Mouse (Mus musculus): Measurements from ENCODE around the gene Ehf. TPM values are rescaled to one million over a fixed set of nuclear protein-coding genes. Genes with fewer than 3 reads are reported as not detected.
A peak's percentile ranks its signal among the peaks of the same experiment; 100 is the strongest.

Gene Ehf
- polyA plus RNA-seq, 1 experiment from 2014 or later: 0.20 TPM

DNA sequence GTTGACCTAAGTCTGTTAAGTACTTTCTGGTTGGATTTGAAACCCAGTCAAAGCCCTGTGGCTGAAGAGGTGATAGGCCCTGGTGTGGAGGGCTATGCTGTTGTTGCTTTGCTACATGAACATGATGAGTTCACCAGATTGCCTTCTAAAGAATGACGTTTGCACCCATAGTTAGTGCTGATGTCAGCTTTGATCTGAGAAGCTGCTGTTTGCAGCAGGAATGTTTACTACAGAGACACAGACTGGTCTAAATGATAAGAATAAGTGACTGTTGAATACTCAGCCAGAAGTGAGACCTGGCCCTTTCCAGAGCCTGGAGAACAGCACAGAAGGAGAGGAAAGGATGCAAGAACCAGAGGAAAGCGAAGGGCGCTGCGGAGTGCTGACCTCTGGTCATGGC lies 25.7 kb upstream of the Ehf start:
- Histone ChIP-seq H3K36me3 (replicated peaks) (no peaks in the 10 kb centered on the region), H3K4me1 (replicated peaks) (peaks cover 30% of the 10 kb centered on the region), H3K4me2 (no peak overlapping the region), H3K4me3 (replicated peaks) (no peak overlapping the region), H3K27me3 (no peaks in the 10 kb centered on the region), H3K9me3 (replicated peaks) (no peaks in the 10 kb centered on the region), H3K27ac (replicated peaks) (no peak overlapping the region), H3K9ac (no peak overlapping the region)
- WGBS (ENCODE audit: insufficient replicate concordance): 64% methylated on average over 4 of the region's 4 CpGs
- no peak for ATAC-seq (ENCODE audit: insufficient read depth)

- no peak overlapping the region for H3K27ac ChIP-seq (replicated peaks)
- no peak for ATAC-seq (ENCODE audit: insufficient read depth)
- H3K9ac ChIP-seq: no peak overlapping the region
- H3K9me3 ChIP-seq (replicated peaks): no peaks in the 10 kb centered on the region
- H3K27me3 ChIP-seq: no peaks in the 10 kb centered on the region
- WGBS (ENCODE audit: insufficient replicate concordance): 54% methylated on average over 7 of the region's 7 CpGs
- peaks cover 57% of the 10 kb centered on the region for H3K4me1 ChIP-seq (replicated peaks)
- H3K4me3 ChIP-seq (replicated peaks): no peak overlapping the region
- no peaks in the 10 kb centered on the region for H3K36me3 ChIP-seq (replicated peaks)
- H3K4me2 ChIP-seq: no peak overlapping the region
Observed at GRCm38 (mm10) chr2:103325301-103326048, 22.4 kb upstream of the Ehf start.

- ATAC-seq (ENCODE audit: insufficient read depth): peak; percentile 40; the same call in 1 of the 2 replicates
- Histone ChIP-seq H3K9me3 (replicated peaks) (no peaks in the 10 kb centered on the region), H3K9ac (no peak overlapping the region), H3K4me3 (replicated peaks) (no peak overlapping the region), H3K36me3 (replicated peaks) (no peaks in the 10 kb centered on the region), H3K4me2 (no peak overlapping the region), H3K27ac (replicated peaks) (no peak overlapping the region), H3K4me1 (replicated peaks) (peaks cover 61% of the 10 kb centered on the region), H3K27me3 (no peaks in the 10 kb centered on the region)
- 37% methylated on average over 2 of the region's 2 CpGs for WGBS (ENCODE audit: insufficient replicate concordance)
Observed at GRCm38 (mm10) chr2:103324320-103324719, 21.2 kb upstream of the Ehf start.

- no peaks in the 10 kb centered on the region for H3K27me3 ChIP-seq
- H3K9ac ChIP-seq: no peak overlapping the region
- no peaks in the 10 kb centered on the region for H3K9me3 ChIP-seq (replicated peaks)
- H3K4me2 ChIP-seq: 0 out of 2 replicates have a peak overlapping the region, but pooled peaks have one; percentile 5
- 25% methylated on average over 1 of the region's 1 CpGs for WGBS (ENCODE audit: insufficient replicate concordance)
- H3K27ac ChIP-seq (replicated peaks): peak overlapping the region; percentile 34
- H3K36me3 ChIP-seq (replicated peaks): no peaks in the 10 kb centered on the region
- peaks cover 53% of the 10 kb centered on the region for H3K4me1 ChIP-seq (replicated peaks)
- ATAC-seq (ENCODE audit: insufficient read depth): no peak
- no peak overlapping the region for H3K4me3 ChIP-seq (replicated peaks)
Observed at GRCm38 (mm10) chr2:103322171-103322570, 19.1 kb upstream of the Ehf start.

- Histone ChIP-seq H3K4me1 (replicated peaks) (peaks cover 53% of the 10 kb centered on the region), H3K9me3 (replicated peaks) (no peaks in the 10 kb centered on the region), H3K27ac (replicated peaks) (peak overlapping the region; percentile 34; the same call in 1 of the 2 replicates), H3K9ac (no peak overlapping the region), H3K27me3 (no peaks in the 10 kb centered on the region), H3K4me2 (0 out of 2 replicates have a peak overlapping the region, but pooled peaks have one; percentile 5), H3K4me3 (replicated peaks) (no peak overlapping the region), H3K36me3 (replicated peaks) (no peaks in the 10 kb centered on the region)
- WGBS (ENCODE audit: insufficient replicate concordance): 28% methylated on average over 4 of the region's 4 CpGs
- ATAC-seq (ENCODE audit: insufficient read depth): peak; percentile 85
Observed at GRCm38 (mm10) chr2:103321638-103322037, 18.6 kb upstream of the Ehf start.

DNA sequence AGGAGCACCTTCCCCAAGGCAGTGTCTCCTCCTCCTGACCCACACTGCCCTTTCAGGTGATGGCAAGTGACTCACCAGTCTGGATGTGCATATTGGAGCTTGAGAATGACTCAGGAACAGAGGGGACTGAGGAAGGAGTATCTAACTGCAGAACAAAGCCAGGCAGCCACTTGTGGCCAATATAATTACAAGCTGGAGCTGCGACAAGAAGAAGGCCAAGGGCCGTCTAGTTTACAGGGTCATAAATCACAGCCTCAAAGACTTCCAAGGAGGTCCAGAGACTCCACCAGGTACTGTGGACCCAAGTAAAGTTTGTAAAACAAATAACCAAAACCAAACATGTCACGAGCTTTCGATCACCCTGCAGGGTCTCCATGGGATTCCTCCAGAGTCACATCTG lies 10.9 kb upstream of the Ehf start:
- Histone ChIP-seq H3K4me3 (replicated peaks) (no peak overlapping the region), H3K9me3 (replicated peaks) (no peaks in the 10 kb centered on the region), H3K27me3 (peaks cover 12% of the 10 kb centered on the region), H3K36me3 (replicated peaks) (no peaks in the 10 kb centered on the region), H3K4me2 (no peak overlapping the region), H3K9ac (no peak overlapping the region), H3K4me1 (replicated peaks) (no peaks in the 10 kb centered on the region), H3K27ac (replicated peaks) (no peak overlapping the region)
- 61% methylated on average over 4 of the region's 4 CpGs for WGBS (ENCODE audit: insufficient replicate concordance)
- ATAC-seq (ENCODE audit: insufficient read depth): no peak

GRCm38 (mm10) chr2:103312640-103313039 lies 9.6 kb upstream of the Ehf start:
- Histone ChIP-seq H3K9ac (no peak overlapping the region), H3K36me3 (replicated peaks) (no peaks in the 10 kb centered on the region), H3K4me3 (replicated peaks) (no peak overlapping the region), H3K9me3 (replicated peaks) (no peaks in the 10 kb centered on the region), H3K27me3 (peaks cover 12% of the 10 kb centered on the region), H3K4me2 (no peak overlapping the region), H3K4me1 (replicated peaks) (no peaks in the 10 kb centered on the region), H3K27ac (replicated peaks) (no peak overlapping the region)
- no peak for ATAC-seq (ENCODE audit: insufficient read depth)
- WGBS (ENCODE audit: insufficient replicate concordance): 35% methylated on average over 4 of the region's 4 CpGs

DNA sequence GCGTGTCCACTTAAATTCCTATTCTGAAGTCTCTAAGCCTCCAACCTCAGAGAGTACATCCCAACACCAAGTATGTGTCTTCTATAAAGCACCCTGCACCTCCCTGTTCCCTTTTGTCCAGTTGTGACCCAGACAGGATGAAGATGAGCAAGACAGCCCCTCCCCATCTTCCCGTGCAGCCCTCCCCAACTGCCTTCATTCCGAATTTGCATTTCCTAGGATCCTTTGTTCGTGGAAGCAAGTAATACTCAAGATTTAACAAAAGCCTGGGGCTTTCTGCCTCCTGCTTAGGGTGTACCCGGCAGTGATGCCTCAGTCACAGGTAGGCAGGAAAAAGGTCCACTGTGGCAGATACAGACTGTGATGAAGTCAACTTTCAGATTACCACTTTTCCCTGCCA lies 7.6 kb upstream of the Ehf start:
- Histone ChIP-seq H3K9me3 (replicated peaks) (no peaks in the 10 kb centered on the region), H3K4me2 (no peak overlapping the region), H3K27ac (replicated peaks) (no peak overlapping the region), H3K4me1 (replicated peaks) (no peaks in the 10 kb centered on the region; the same call in 1 of the 2 replicates), H3K36me3 (replicated peaks) (no peaks in the 10 kb centered on the region), H3K9ac (no peak overlapping the region), H3K27me3 (peaks cover 12% of the 10 kb centered on the region), H3K4me3 (replicated peaks) (no peak overlapping the region)
- no peak for ATAC-seq (ENCODE audit: insufficient read depth)
- WGBS (ENCODE audit: insufficient replicate concordance): 48% methylated on average over 5 of the region's 5 CpGs

DNA sequence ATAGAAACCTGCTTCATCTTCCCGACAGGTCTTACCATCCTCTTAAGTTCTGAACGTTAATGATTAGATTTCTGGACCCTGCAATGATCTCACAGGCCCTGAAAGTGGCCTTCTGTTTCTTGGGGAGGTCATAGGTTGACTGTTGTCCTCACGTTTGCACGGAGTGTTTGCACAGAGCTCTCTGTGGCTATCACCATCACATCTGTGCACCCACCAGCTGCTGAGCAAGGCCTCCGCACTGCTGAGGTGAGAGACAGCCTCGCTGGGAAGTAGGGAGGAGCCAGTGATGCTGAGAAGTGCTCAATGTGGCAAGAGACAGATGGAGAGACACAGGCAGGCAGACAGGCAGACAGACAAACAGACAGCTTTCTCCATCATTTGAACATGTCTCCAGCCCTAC lies 3.6 kb upstream of the Ehf start:
- Histone ChIP-seq H3K27ac (replicated peaks) (no peak overlapping the region), H3K9me3 (replicated peaks) (no peaks in the 10 kb centered on the region), H3K4me1 (replicated peaks) (peaks cover 26% of the 10 kb centered on the region), H3K4me2 (no peak overlapping the region), H3K4me3 (replicated peaks) (no peak overlapping the region), H3K9ac (no peak overlapping the region), H3K27me3 (peaks cover 12% of the 10 kb centered on the region; the same call in 1 of the 2 replicates), H3K36me3 (replicated peaks) (no peaks in the 10 kb centered on the region)
- WGBS (ENCODE audit: insufficient replicate concordance): 37% methylated on average over 6 of the region's 6 CpGs
- ATAC-seq (ENCODE audit: insufficient read depth): no peak

DNA sequence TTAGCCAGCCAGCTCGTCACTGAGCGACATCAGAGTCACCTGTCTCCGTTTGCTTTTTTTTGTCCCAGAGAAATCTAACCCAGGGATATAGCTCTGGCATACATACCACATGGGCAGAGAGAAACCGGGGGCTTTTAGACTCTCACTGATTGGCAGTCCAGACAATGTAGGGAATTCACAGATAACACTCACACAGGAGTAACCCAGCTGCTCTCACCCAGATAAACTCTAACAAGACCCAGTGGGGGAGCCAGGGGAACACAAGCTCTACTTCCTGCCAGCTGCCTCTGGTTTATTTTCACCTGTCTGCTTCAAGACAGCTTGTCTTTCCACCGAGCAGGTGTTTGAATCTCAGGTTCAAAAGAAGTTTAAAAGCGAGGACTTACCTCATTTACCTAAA lies 409 bp downstream of the Ehf start:
- ATAC-seq (ENCODE audit: insufficient read depth): peak; percentile 46; the same call in 1 of the 2 replicates
- Histone ChIP-seq H3K27me3 (no peaks in the 10 kb centered on the region), H3K4me1 (replicated peaks) (peaks cover 54% of the 10 kb centered on the region), H3K9me3 (replicated peaks) (no peaks in the 10 kb centered on the region), H3K9ac (no peak overlapping the region), H3K27ac (replicated peaks) (no peak overlapping the region), H3K4me3 (replicated peaks) (no peak overlapping the region), H3K4me2 (peak overlapping the region; percentile 15; the same call in 1 of the 2 replicates), H3K36me3 (replicated peaks) (no peaks in the 10 kb centered on the region)
- 39% methylated on average over 6 of the region's 6 CpGs for WGBS (ENCODE audit: insufficient replicate concordance)

- Histone ChIP-seq H3K4me1 (replicated peaks) (peaks cover 47% of the 10 kb centered on the region), H3K27ac (replicated peaks) (peak overlapping the region; percentile 56), H3K4me3 (replicated peaks) (no peak overlapping the region), H3K9ac (no peak overlapping the region), H3K4me2 (peak overlapping the region; percentile 47), H3K9me3 (replicated peaks) (no peaks in the 10 kb centered on the region), H3K36me3 (replicated peaks) (no peaks in the 10 kb centered on the region), H3K27me3 (no peaks in the 10 kb centered on the region)
- WGBS (ENCODE audit: insufficient replicate concordance): 21% methylated on average over 13 of the region's 13 CpGs
- ATAC-seq (ENCODE audit: insufficient read depth): peak; percentile 81
Observed at GRCm38 (mm10) chr2:103298711-103299463, 4.2 kb downstream of the Ehf start.

Measured in liver, embryonic 15.5 days (tissue).